Mouse (Mus musculus) midbrain, postnatal 0 days (tissue): ENCODE data around the gene Bst1. TPM values are rescaled to one million over a fixed set of nuclear protein-coding genes. Genes with fewer than 3 reads are reported as not detected.

Experiments
- ATAC-seq: fragments of 200-750 bp; cut with Nextera tagmentation; 2 replicates; pipeline ENCODE4 v1.8.0; 2017; ENCODE audit warnings: moderate number of reproducible peaks, mild to moderate bottlenecking, moderate TSS enrichment, moderate library complexity; ENCODE audit not compliant: low FRiP score
- DNase-seq: peaks from one replicate; pipeline ENCODE4 v3.0.0-alpha.2; 2015; ENCODE audit warnings: low spot score
- H3K27ac ChIP-seq: fragments of 300-500 bp; sonication (generic); 2 replicates; pipeline ENCODE4 v1.5.1; 2014; ENCODE audit warnings: low read depth, mild to moderate bottlenecking, low read length, mixed read lengths
- H3K27me3 ChIP-seq: fragments of 300-500 bp; sonication (generic); 2 replicates; pipeline ENCODE4 v1.6.1; 2014; ENCODE audit warnings: low read length, control low read depth, mixed read lengths; ENCODE audit not compliant: insufficient read depth
- H3K36me3 ChIP-seq: fragments of 300-500 bp; sonication (generic); 2 replicates; pipeline ENCODE4 v1.6.1; 2014; ENCODE audit warnings: low read length, control low read depth, mixed read lengths; ENCODE audit not compliant: insufficient read depth
- H3K4me1 ChIP-seq: fragments of 300-500 bp; sonication (generic); 2 replicates; pipeline ENCODE4 v1.6.1; 2014; ENCODE audit warnings: mild to moderate bottlenecking, control low read depth, antibody characterized with exemption, low read length, mixed read lengths; ENCODE audit not compliant: insufficient read depth
- H3K4me2 ChIP-seq: fragments of 300-500 bp; sonication (generic); 2 replicates; pipeline ENCODE4 v1.6.1; 2014; ENCODE audit warnings: low read depth, mild to moderate bottlenecking, low read length, mixed read lengths; ENCODE audit not compliant: poor library complexity, severe bottlenecking
- H3K4me3 ChIP-seq: fragments of 300-500 bp; sonication (generic); 2 replicates; pipeline ENCODE4 v1.5.1; 2014; ENCODE audit warnings: low read depth, mild to moderate bottlenecking, low read length, moderate library complexity
- H3K9ac ChIP-seq: fragments of 300-500 bp; sonication (generic); replicated peaks from 2 replicates; pipeline ENCODE4 v1.6.1; 2014; ENCODE audit warnings: mild to moderate bottlenecking, low read length, moderate library complexity, mixed read lengths; ENCODE audit not compliant: poor library complexity, severe bottlenecking
- H3K9me3 ChIP-seq: fragments of 300-500 bp; sonication (generic); 2 replicates; pipeline ENCODE4 v1.6.1; 2016; ENCODE audit warnings: low read length, control low read depth
- CTCF ChIP-seq: IDR thresholded peaks from 2 replicates; pipeline ENCODE4 v1.5.1; 2016; ENCODE audit warnings: antibody characterized with exemption, mild to moderate bottlenecking
- WGBS: fragments of 180-500 bp; shearing (Covaris S2); extraction: QIAGEN DNeasy Blood & Tissue Kit; methylation state at CpG from one replicate; pipeline ENCODE4 v1.1.7; 2014; 5-methylcytosine and 5-hydroxymethylcytosine counted together
- polyA plus RNA-seq: library from polyadenylated mRNA; unstranded; fragments of >200 nt; fragmentation: Nextera tagmentation; extraction: Ambion mirVana; gene quantifications from 2 replicates; pipeline ENCODE4 v1.2.1, GENCODE M21; 2015
- total RNA-seq: library from RNA; depleted of rRNA; stranded (reverse); fragments of >200 nt; gene quantifications from 2 replicates; pipeline ENCODE4 v1.2.3, GENCODE M21; 2014

Bst1 gene
- total and polyA plus RNA-seq, 2 experiments from 2014 or later, result 0.21 to 0.55 TPM

DNA sequence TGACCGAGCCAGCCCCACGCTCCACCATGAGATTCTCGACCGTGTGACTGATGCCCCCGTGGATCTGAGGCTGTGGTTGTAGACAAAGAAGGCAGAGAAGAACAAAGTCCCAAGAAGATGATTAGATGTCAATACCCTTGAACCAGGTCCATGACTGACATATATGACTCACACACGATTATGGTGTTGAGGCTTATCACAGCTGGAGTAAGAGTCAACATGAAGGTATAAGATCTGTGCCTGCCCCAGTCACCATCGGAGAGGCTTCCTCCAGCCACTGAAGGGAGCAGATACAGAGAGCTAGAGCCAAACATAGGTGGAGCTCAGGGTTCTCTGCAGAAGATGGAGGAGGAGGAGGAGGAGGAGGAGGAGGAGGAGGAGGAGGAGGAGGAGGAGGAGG, 12.3 kb upstream of the Bst1 start:
- TF ChIP-seq CTCF, result no peak
- Histone ChIP-seq H3K36me3 (no peaks in the 10 kb centered on the region), H3K4me1 (no peaks in the 10 kb centered on the region), H3K4me3 (no peak overlapping the region), H3K27me3 (no peaks in the 10 kb centered on the region), H3K9ac (no peak overlapping the region), H3K27ac (no peak overlapping the region), H3K9me3 (no peaks in the 10 kb centered on the region), H3K4me2 (no peak overlapping the region)
- ATAC-seq (no peak), DNase-seq (no peak)
- 94% methylated on average over 7 of the region's 7 CpGs for WGBS

- H3K36me3 ChIP-seq, result no peaks in the 10 kb centered on the region
- no peak overlapping the region for H3K4me2 ChIP-seq
- 86% methylated on average over 4 of the region's 4 CpGs for WGBS
- DNase-seq, result no peak
- H3K4me3 ChIP-seq, result no peak overlapping the region
- TF ChIP-seq CTCF, result no peak
- no peaks in the 10 kb centered on the region for H3K4me1 ChIP-seq
- H3K9me3 ChIP-seq, result no peaks in the 10 kb centered on the region
- H3K27me3 ChIP-seq, result no peaks in the 10 kb centered on the region
- no peak overlapping the region for H3K27ac ChIP-seq
- ATAC-seq, result no peak
- H3K9ac ChIP-seq, result no peak overlapping the region
These were observed 11.8 kb upstream of the Bst1 start for GRCm38 (mm10) chr5:43806914-43807313.

DNA sequence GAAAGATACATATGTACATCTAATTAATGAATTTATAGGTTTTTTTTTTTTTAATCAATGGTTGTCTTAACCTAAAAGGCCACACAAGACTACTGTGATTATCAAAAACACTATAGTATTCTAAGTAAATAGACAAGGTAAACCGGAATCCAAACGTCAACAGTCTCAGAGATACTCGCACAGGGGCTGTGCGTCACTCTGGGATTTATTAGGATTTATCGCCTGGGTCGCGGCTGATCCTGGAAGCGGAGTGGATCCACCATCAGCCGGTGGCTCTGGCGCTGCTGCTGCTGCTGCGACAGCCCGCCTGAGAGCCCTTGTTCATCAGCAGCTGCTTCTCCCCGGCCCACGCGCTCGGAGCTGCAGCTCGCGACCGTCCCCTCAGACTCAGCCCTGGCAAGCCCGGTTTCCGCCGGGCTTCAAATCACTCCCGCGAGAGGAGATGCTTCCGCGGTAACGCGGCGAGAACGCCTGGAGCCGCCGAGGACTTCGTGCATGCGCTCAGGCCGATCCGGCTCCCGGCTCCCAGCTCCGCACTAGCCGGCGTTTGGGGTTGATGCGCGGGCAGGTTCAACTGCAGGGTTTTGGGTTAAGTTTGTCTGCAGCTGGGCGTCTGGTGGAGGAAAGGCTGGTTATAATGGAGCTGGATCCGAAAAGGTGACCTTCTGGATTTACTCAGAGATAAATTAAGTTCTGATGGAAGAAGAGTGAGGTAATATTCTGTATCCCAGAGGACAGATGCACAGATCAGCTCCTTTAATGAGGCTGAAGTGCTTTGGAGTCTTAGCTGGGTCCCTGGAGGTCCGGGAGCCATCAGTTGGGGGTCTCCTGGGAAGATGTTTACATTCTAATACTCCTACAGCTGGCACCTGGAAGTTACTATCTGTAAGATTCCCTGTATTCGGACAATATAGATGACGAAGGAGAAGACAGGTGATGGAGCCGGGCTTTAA, 10.7 kb upstream of the Bst1 start:
- ATAC-seq (peak; percentile 97), DNase-seq (peak; percentile 91)
- peak overlapping the region; percentile 43 for H3K4me3 ChIP-seq
- H3K9me3 ChIP-seq, result no peaks in the 10 kb centered on the region
- peak overlapping the region; percentile 54 for H3K9ac ChIP-seq
- peak overlapping the region; percentile 57 for H3K4me2 ChIP-seq
- H3K27me3 ChIP-seq, result no peaks in the 10 kb centered on the region
- no peaks in the 10 kb centered on the region for H3K4me1 ChIP-seq
- H3K27ac ChIP-seq, result peak overlapping the region; percentile 68
- WGBS, result 4% methylated on average over 48 of the region's 48 CpGs
- 0 out of 2 replicates have a peak, but pooled peaks have one; percentile 1 for TF ChIP-seq CTCF
- H3K36me3 ChIP-seq, result no peaks in the 10 kb centered on the region

- no peaks in the 10 kb centered on the region for H3K4me1 ChIP-seq
- H3K27me3 ChIP-seq, result no peaks in the 10 kb centered on the region
- ATAC-seq, result no peak
- no peak overlapping the region for H3K9ac ChIP-seq
- H3K36me3 ChIP-seq, result no peaks in the 10 kb centered on the region
- H3K9me3 ChIP-seq, result no peaks in the 10 kb centered on the region
- no peak overlapping the region for H3K4me2 ChIP-seq
- no peak overlapping the region for H3K27ac ChIP-seq
- no peak overlapping the region for H3K4me3 ChIP-seq
- 83% methylated on average over 1 of the region's 1 CpGs for WGBS
- no peak for TF ChIP-seq CTCF
- DNase-seq, result no peak
These were observed 8.1 kb upstream of the Bst1 start for GRCm38 (mm10) chr5:43810427-43811062.

DNA sequence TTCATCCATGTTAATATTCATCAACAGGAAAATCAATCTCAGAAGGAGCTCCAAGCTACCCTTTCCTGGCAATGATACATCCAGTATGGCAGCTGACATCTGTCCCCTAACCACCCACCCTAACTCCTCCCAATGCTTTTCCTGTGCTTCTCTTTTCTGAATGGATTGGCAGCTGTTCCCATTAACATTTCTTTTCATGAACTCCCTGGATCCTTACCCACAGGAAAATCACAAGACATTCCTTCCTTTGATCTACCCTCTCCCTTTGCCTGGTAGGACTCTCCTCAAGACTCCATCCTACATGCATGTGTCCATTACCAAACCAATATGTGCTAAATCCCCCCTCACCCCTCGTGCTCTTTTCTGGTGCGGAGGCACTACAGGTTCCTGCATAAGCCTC, 4.1 kb upstream of the Bst1 start:
- no peaks in the 10 kb centered on the region for H3K36me3 ChIP-seq
- 77% methylated on average over 2 of the region's 2 CpGs for WGBS
- H3K27me3 ChIP-seq, result no peaks in the 10 kb centered on the region
- no peaks in the 10 kb centered on the region for H3K4me1 ChIP-seq
- ATAC-seq (no peak), DNase-seq (no peak)
- no peak overlapping the region for H3K27ac ChIP-seq
- no peaks in the 10 kb centered on the region for H3K9me3 ChIP-seq
- no peak overlapping the region for H3K4me2 ChIP-seq
- H3K4me3 ChIP-seq, result no peak overlapping the region
- TF ChIP-seq CTCF, result no peak
- no peak overlapping the region for H3K9ac ChIP-seq

DNA sequence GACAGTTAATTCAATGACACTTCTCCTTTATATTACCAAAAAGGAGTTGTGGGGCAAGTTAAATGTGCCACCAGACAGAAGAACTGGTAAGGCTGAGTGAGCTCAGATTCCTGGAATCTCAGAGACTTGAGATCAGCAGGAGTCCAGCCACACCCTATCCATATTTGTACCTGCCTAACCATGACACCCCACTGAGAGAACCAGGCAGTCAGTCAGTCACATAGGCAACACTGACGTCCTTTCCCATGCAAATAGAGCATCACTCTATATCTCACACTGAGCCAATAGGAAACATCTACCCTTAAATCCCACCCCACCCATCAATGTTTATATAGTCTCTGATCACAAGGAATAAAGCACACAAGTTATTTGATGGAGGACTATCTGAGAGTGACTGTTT, 2.9 kb upstream of the Bst1 start:
- no peaks in the 10 kb centered on the region for H3K36me3 ChIP-seq
- no peak for TF ChIP-seq CTCF
- H3K4me1 ChIP-seq, result no peaks in the 10 kb centered on the region
- H3K27ac ChIP-seq, result no peak overlapping the region
- no peaks in the 10 kb centered on the region for H3K27me3 ChIP-seq
- ATAC-seq (no peak), DNase-seq (no peak)
- H3K4me3 ChIP-seq, result no peak overlapping the region
- WGBS, result 46% methylated on average over 1 of the region's 1 CpGs
- H3K4me2 ChIP-seq, result no peak overlapping the region
- H3K9me3 ChIP-seq, result no peaks in the 10 kb centered on the region
- H3K9ac ChIP-seq, result no peak overlapping the region
